Mouse (Mus musculus): ENCODE results near the gene Spata13. TPM values are rescaled to one million over a fixed set of nuclear protein-coding genes. Genes with fewer than 3 reads are reported as not detected.

The Spata13 gene
- total RNA-seq, 2 experiments from 2014 or later, result 95.8 to 130 TPM

GRCm38 (mm10) chr14:60776521-60776920 lies 142.7 kb downstream of the Spata13 start:
- no peak for DNase-seq (ENCODE audit: low spot score in 2 of 2)

DNA sequence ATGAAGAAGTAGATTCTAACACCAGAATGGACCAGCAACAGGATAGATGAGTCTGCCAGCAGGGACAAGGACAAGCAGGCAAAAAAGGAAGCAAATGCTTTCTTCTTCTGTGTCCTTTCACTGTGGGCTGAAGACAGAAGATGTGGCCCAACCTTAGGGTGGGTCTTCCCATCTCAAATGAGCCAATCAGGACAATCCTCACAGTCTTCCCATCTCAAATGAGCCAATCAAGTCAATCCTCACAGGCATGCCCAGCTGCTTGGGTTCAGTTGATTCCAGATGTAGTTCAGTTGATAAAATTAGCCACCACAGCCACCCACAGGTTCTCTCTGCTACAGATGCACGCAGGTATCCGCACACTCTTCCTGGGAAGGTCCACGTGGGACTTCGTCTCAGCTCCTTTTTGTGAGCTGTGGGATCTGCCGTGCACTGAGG lies 143.7 kb downstream of the Spata13 start:
- DNase-seq (ENCODE audit: low spot score in 2 of 2), result no peak

GRCm38 (mm10) chr14:60779198-60779597 lies 145.4 kb downstream of the Spata13 start:
- no peak for DNase-seq (ENCODE audit: low spot score in 2 of 2)

DNA sequence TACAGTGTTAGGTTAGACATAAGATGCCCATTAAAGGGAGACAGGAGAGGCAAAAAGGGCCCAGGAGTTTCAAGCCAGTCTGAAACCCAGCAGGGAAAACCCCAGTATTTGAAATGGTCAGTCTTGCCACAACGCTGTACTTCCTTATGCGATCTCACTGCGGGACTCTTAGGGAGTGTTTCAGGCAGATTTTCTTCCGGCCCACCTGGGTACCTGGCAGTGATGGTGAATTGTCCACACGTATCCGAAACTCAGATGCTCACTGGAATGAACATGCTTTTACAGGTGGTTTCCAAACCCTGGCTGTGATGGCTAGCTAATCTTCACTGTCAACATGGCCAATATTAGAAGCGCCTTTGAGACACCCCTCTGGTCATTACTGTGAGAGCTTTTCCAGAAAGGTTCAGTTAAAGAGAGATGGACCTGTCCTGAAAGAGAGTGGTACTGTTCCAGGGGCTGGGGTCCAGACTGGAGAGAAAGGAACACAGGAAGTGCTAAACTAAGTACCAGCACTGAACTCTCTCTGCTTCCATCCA lies 148.4 kb downstream of the Spata13 start:
- no peak for DNase-seq (ENCODE audit: low spot score in 2 of 2)

DNA sequence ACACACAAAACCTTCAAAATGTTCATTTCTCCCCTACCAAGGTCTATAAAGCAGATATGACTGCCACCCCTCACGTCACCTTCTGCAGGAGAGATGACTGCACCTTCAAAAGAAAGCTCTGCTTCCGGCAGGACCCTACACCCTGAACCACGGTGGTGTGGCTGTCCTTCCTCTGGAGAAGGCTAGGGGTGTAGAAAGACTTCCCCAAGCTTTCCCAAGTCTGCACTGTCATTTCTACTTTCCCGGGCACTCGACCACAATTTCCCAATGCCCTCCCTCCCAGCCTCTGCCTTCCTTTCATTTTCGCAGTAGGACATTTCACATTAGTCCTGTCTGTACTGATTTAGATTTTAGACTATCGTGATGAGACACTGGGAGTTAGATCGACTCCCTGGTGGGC lies 149.4 kb downstream of the Spata13 start:
- DNase-seq (ENCODE audit: low spot score in 2 of 2), result no peak

GRCm38 (mm10) chr14:60784427-60785315 lies 150.9 kb downstream of the Spata13 start, which contains the start of gene Mipep:
Gene Mipep (plus strand): TSS chr14:60784573.
- DNase-seq (ENCODE audit: low spot score in 2 of 2), result peak; percentile 75 to 85

DNA sequence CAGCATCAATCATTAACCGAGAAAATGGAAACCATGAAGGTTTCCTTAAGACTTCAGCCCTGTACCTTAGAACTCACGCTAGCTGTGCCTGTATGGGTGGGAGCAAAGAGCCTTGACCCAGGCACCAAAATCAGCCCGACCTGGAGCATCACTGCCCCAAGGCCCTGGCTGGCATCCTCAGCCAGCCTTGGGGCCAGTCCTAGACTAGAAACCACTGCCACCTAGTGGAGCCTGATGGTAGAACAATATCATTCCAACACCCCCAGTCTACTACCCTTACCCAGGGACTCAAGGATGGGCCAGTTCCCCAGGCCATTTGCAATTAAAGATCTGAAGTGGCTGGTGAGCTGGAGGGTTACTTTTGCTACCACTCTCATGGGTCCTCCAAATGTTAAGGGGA lies 156.3 kb downstream of the Spata13 start:
- DNase-seq (ENCODE audit: low spot score in 2 of 2), result peak; percentile 41 to 53

DNA sequence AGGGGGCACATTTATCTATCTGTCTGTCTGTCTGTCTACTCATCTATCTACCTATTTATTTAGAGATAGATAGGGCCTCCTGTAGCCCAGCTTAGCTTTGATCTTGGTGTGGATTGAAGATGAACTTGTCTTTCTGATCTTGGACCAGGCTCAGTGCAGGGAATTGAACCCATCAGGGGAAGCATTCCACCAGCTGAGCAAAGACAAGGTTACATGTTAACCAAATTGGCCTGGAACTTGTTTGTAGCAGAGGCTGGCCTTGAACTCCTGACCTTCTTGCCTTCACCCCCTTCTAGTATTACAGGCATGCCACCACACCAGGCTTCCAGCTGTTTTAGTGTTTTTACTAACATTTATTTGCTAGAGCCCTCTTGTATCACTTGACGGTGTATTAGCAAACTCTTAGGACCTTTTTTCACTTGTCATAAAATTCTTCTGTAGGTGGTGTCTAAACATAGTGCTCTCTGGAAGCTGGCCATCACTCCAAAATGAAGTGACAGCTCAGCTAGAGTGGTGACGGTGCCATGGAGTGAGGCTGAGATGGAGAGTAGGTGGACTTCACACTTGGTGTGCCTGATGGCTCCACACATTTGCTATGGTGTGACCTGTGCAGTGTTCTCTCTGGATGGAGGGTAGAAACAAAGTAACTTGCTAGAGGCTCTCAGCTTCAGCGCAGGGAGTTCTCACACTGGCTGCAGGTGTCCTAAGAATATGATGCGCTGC lies 163.0 kb downstream of the Spata13 start:
- no peak for DNase-seq (ENCODE audit: low spot score in 2 of 2)

DNA sequence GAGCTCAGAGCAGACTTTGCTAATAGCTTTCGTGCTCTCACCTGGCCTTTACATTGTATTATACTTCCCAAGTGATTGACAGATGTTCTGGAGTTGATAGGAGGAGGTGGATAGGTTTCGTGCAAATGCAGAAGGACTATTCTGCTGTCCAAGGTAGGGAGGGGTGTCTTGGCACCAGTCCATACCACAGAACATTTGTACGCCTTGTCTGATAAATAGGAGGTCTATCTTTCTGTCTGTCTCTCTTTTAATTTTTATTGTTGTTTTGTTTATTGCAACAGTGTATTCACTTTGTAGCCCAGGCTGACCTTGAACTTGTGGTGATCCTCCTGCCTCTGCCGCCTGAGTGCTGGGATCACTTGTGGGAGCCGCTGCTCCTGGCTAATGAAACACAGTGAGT lies 163.8 kb downstream of the Spata13 start:
- no peak for DNase-seq (ENCODE audit: low spot score in 2 of 2)

- no peak for DNase-seq (ENCODE audit: low spot score in 2 of 2)
Measured at GRCm38 (mm10) chr14:60798721-60799120, 164.9 kb downstream of the Spata13 start.

DNA sequence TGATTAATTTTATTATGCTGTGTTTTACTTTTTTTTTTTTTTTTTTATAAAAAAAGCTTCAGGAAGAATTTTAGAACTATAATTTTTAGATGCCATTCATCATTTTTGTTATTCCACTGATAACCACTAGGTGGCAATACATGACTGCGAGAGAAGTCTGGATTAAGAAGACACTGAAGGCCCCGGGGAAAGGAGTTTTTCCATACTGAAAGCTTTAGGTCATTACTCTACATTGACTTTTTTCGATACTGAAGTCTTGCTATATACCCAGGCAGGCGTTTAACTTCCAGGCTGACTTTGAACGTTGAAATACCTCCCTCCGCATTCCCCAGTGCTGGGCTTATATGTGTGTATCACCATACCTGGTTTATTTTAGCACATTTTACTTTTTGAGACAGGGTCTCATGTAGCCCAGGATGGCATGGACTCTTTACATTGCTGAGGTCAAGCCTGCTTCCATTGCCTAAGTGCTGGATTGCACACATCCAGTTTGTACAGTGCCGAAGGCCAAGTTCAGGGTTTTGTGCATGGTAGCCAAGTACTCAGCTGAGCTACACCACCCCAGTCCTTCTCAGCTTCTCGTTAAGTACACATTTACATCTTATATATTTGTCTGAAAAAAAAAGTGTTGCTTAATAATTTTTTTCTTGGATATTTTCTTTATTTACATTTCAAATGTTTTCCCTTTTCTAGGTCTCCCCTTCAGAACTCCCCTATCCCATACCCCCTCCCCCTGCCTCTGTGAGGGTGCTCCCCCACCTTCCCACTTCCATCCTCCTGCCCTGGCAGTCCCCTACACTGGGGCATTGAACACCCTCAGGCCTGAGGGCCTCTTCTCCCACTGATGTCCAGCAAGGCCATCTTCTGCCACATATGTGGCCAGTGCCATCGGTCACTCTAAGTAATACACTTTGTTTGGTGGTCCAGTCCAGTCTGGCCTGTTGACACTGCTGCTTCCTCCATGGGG lies 166.2 kb downstream of the Spata13 start:
- DNase-seq (ENCODE audit: low spot score in 2 of 2), result no peak

- no peak for DNase-seq (ENCODE audit: low spot score in 2 of 2)
Measured at GRCm38 (mm10) chr14:60802026-60802425, 168.2 kb downstream of the Spata13 start.

DNA sequence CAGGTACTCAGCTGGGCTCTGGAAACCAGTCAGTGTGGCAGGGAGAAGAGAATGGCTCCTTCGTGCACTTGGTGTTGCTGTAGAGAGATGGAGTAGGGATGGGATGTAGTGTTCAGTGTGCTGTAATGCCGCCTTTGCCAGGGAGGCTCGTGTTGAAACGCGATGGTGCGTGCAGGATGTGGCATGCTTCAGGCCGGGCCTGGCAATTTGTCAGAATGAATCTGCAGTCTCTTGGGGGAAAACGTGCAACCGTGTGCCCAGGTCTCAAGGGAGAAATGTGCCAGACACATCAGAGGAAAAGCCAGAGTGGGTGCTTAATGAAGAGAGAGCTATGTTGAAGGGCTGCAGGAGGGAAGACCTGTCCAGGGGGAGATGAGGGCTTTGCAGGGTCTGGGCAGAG lies 171.2 kb downstream of the Spata13 start:
- DNase-seq (ENCODE audit: low spot score in 2 of 2), result no peak

DNA sequence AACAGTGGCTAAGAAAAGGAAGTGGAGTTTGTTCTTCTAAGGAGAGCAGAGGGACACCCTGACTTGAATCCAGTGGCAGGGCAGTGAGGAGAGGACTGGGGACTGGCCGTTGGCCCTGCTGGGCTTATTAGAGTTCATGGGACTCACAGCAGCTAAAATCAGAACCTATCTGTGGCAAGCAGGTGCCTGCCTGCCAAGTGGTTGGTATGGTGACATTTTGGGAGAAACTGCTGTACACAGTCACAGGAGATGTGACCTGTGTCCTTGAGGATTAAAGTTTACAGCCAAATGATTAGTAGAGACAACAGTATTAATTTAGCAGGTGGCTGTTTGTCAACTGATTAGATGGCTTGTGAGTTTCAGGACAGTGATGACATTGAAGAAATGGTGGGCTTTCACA lies 172.1 kb downstream of the Spata13 start:
- DNase-seq (ENCODE audit: low spot score in 2 of 2), result no peak

- DNase-seq (ENCODE audit: low spot score in 2 of 2), result no peak
Measured at GRCm38 (mm10) chr14:60806891-60807344, 173.1 kb downstream of the Spata13 start.

GRCm38 (mm10) chr14:60809881-60810280 lies 176.1 kb downstream of the Spata13 start:
- DNase-seq (ENCODE audit: low spot score in 2 of 2), result no peak

GRCm38 (mm10) chr14:60811547-60811946 lies 177.7 kb downstream of the Spata13 start:
- DNase-seq (ENCODE audit: low spot score in 2 of 2), result no peak

Data from adrenal gland, adult 18-20 months (tissue).